Mouse (Mus musculus) lung, adult 2 months (tissue): ENCODE results near the gene Olfr1426. TPM values are rescaled to one million over a fixed set of nuclear protein-coding genes. Genes with fewer than 3 reads are reported as not detected.
"Not testable (repeated sequence)": the region's sequence is repeated elsewhere in the genome, so short reads cannot be mapped to it uniquely, and the experiment has no call there.

ENCODE experiments used
- DNase-seq: peaks from one replicate; pipeline ENCODE4 v3.0.0; 2022
- H3K4me1 ChIP-seq: fragments of 200-500 bp; 2 replicates; pipeline ENCODE4 v1.6.1; 2011; ENCODE audit warnings: low read length; ENCODE audit not compliant: control insufficient read depth, insufficient read depth
- H3K4me3 ChIP-seq: fragments of 200-500 bp; replicated peaks from 2 replicates; pipeline ENCODE3; 2011; ENCODE audit warnings: low read depth, mild to moderate bottlenecking, control low read depth, low read length; ENCODE audit errors: extremely low read depth
- CTCF ChIP-seq: fragments of 200-500 bp; IDR thresholded peaks from 2 replicates; pipeline ENCODE4 v1.5.1; 2011; ENCODE audit warnings: mild to moderate bottlenecking, low read length, control low read depth; ENCODE audit not compliant: insufficient read depth
- POLR2A ChIP-seq: fragments of 200-500 bp; IDR thresholded peaks from 2 replicates; pipeline ENCODE4 v1.6.1; 2011; ENCODE audit warnings: low read depth, mild to moderate bottlenecking, control low read depth, low read length, borderline replicate concordance; ENCODE audit errors: extremely low read depth
- WGBS: fragments of 180-500 bp; shearing (Covaris S2); methylation state at CpG from one replicate; pipeline ENCODE4 v1.1.7; 2018; 5-methylcytosine and 5-hydroxymethylcytosine counted together
- polyA plus RNA-seq: library from polyadenylated mRNA; depleted of rRNA; stranded (reverse); fragments of >200 nt; gene quantifications from 2 replicates; pipeline ENCODE4 v1.2.3, GENCODE M21; 2012; rRNA removed

Gene Olfr1426
- not detected in 2 replicates for polyA plus RNA-seq

GRCm38 (mm10) chr19:12091913-12092312 lies at the start of gene Olfr1426:
Olfr1426 (minus strand) TSS chr19:12092013.
- WGBS: 76% methylated on average over 1 of the region's 1 CpGs
- H3K4me3 ChIP-seq: no peak within 1 kb of the TSS
- H3K4me1 ChIP-seq: no peaks in the 10 kb centered on the region
- no peak for DNase-seq
- no peak for TF ChIP-seq CTCF
- no peak for TF ChIP-seq POLR2A

GRCm38 (mm10) chr19:12134289-12134688 lies 42.5 kb upstream of the Olfr1426 start:
- no peaks in the 10 kb centered on the region for H3K4me1 ChIP-seq
- DNase-seq: no peak
- 34% methylated on average over 2 of the region's 2 CpGs for WGBS
- no peak for TF ChIP-seq CTCF
- no peak for TF ChIP-seq POLR2A
- no peak overlapping the region for H3K4me3 ChIP-seq

- TF ChIP-seq CTCF (no peak), POLR2A (no peak)
- DNase-seq: no peak
- WGBS: 64% methylated on average over 3 of the region's 3 CpGs
- no peaks in the 10 kb centered on the region for H3K4me1 ChIP-seq
- H3K4me3 ChIP-seq: no peak within 1 kb of the TSS
Measured at GRCm38 (mm10) chr19:12123103-12123502, 31.3 kb upstream of the Olfr1426 start, which contains the start of gene Olfr76. Olfr76 (minus strand) TSS chr19:12123203.

DNA sequence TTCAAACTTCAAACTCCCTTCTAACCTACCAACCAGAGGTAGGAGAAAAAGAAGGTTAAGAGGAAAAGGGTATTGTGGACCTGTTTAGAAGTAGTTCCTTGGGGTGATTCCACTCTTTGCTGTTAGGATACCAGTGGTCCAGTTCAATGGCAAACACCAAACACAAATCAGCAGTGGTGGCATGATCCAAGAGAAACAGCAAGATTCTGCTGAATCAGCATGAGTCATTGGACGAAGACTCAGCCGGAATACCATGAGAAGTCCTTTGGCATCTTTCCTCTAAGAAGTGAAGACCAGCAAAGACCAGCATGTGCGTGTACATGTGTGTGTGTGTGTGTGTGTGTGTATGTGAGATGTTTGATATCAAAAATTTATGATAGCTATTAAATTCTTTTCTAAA lies 24.7 kb upstream of the Olfr1426 start:
- H3K4me3 ChIP-seq: no peak overlapping the region
- H3K4me1 ChIP-seq: no peaks in the 10 kb centered on the region
- WGBS: 84% methylated on average over 3 of the region's 3 CpGs
- TF ChIP-seq POLR2A (no peak), CTCF (no peak)
- no peak for DNase-seq

DNA sequence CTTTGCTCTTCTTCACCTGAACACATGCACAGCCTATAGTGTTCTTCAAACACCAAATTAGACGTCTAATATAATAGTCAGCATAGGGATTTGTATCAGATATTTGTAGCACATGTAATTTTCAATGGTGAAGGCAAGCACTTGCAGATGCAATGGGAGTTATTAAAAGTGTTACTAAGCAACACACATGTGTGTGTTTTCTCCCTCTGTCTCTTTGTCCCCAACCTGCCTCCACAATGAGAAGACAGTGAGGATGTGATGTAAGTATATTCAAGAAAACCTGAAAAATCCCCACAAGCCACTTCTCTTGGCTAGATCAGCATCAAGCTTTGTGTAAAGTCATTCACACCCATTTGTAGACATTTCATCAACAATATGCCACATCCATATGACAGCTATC lies 24.0 kb upstream of the Olfr1426 start, which contains the start of gene Olfr1428:
TSS of gene Olfr1428 (minus strand) at position 101 of the 400 bp plus-strand sequence.
- Histone ChIP-seq H3K4me1 (no peaks in the 10 kb centered on the region), H3K4me3 (no peak within 1 kb of the TSS)
- 64% methylated on average over 1 of the region's 1 CpGs for WGBS
- TF ChIP-seq CTCF (no peak), POLR2A (no peak)
- DNase-seq: no peak

- H3K4me1 ChIP-seq: no peaks in the 10 kb centered on the region
- no peak overlapping the region for H3K4me3 ChIP-seq
- WGBS: 40% methylated on average over 1 of the region's 1 CpGs
- TF ChIP-seq POLR2A: no peak
- TF ChIP-seq CTCF: no peak
- no peak for DNase-seq
Measured at GRCm38 (mm10) chr19:12113807-12114206, 22.0 kb upstream of the Olfr1426 start.

DNA sequence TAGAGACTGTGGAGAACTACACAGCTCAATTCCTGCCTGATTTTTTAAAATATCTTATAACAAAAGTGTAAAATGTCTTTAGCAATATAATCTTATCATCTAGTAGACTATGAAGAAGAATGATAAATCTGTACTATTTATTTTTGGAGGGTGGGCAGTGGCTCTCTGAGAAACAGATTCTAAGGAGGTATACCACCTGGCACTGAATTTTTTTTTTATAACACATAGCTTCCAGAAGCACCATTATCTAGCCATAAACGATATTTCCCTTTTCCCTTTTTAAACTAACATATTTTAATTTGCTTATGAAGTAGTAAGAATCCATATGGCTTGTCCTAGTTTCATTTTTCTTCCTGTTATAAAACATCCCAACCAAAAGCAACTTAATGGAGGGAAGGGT lies 12.7 kb upstream of the Olfr1426 start:
- WGBS: 57% methylated on average over 1 of the region's 1 CpGs
- no peak for TF ChIP-seq POLR2A
- no peak for TF ChIP-seq CTCF
- no peak for DNase-seq
- Histone ChIP-seq H3K4me1 (no peaks in the 10 kb centered on the region), H3K4me3 (no peak overlapping the region)

DNA sequence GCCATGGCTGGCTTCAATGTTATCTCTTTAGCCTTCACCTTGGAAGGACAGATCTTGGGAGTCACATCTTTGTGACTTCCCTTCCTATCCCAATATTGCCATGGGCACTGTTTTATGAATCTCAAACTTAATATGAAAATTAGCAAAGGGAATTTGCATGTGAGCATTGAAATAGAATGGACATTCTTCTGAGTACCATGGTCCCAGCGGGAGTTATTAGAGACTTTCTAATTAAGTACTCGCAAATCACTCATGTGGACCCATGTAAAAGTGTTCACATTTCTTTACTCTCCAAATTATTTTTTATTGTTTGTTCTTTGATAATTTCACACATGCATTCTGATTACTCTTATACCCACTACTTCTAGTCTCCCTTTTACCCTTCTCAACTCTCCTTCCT lies 11.4 kb upstream of the Olfr1426 start, which contains the start of gene Olfr1427:
TSS of gene Olfr1427 (minus strand) at position 101 of the 400 bp plus-strand sequence.
- Histone ChIP-seq H3K4me1 (no peaks in the 10 kb centered on the region), H3K4me3 (no peak within 1 kb of the TSS)
- 94% methylated on average over 2 of the region's 2 CpGs for WGBS
- TF ChIP-seq CTCF (no peak), POLR2A (no peak)
- no peak for DNase-seq

DNA sequence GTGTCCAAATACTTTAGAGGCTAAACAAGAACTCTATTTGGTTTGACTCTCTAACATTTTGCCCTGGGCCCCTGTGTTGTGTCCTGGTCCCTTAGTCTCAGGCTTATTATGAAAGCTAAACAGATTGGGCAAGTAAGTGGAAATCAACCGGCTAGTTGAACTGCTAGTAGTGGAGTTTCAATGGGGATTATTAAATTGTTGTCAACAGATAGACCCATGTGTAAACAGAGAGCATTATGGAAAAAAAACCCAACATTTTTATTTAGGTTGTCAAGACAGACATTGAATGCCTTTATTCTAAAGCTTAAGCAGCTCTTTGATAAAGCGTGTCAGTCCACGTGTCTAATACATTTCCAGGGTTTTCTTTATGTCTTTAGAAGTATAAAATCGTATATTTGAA lies 14.2 kb downstream of the Olfr1426 start, which contains the start of gene Olfr1425:
TSS of gene Olfr1425 (minus strand) at position 101 of the 400 bp plus-strand sequence.
- WGBS: 82% methylated on average over 4 of the region's 4 CpGs
- not testable (repeated sequence) for H3K4me1 ChIP-seq, DNase-seq, H3K4me3 ChIP-seq

GRCm38 (mm10) chr19:12069546-12069945 lies 22.3 kb downstream of the Olfr1426 start:
- H3K4me1 ChIP-seq, H3K4me3 ChIP-seq, DNase-seq: not testable (repeated sequence)
- WGBS: 58% methylated on average over 1 of the region's 1 CpGs

DNA sequence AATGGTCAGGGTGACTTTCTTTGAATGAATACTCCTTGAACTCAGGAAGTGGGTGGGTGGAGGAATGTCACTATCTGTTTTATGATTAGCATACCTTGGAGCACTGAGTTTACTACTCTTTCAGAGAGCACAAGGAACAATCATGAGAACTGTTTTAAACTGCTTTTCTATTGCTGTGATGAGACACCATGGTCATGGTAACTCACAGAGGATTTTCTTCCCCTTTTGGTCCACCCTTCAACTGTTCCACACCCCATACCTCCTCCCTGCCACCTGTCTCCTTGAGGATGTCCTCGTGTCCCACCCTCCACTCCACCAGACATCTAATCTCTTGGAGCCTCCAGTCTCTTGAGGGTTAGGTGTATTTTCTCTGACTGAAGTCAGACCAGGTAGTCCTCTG lies 24.0 kb downstream of the Olfr1426 start:
- not testable (repeated sequence) for H3K4me1 ChIP-seq, H3K4me3 ChIP-seq
- WGBS: 37% methylated on average over 1 of the region's 1 CpGs

GRCm38 (mm10) chr19:12062582-12062981 lies 29.2 kb downstream of the Olfr1426 start, which contains the start of gene Olfr1424:
Olfr1424 (minus strand) TSS chr19:12062682.
- WGBS: 85% methylated on average over 1 of the region's 1 CpGs
- not testable (repeated sequence) for H3K4me3 ChIP-seq, H3K4me1 ChIP-seq, DNase-seq

More for the DNA sequence above, 24.0 kb downstream of the Olfr1426 start:
- DNase-seq: not testable (repeated sequence)
